Mouse (Mus musculus): ENCODE measurements around the gene Fkbp14. TPM values are rescaled to one million over a fixed set of nuclear protein-coding genes. Genes with fewer than 3 reads are reported as not detected.

The Fkbp14 gene
- polyA plus RNA-seq (2015; fragmentation: Nextera tagmentation; extraction: Ambion mirVana) = 19.4 and 19.7 TPM in 2 replicates

- H3K4me3 ChIP-seq (ENCODE audit: low read length) = no peak within 1 kb of the TSS; the same call in 1 of the 2 replicates
- H3K4me2 ChIP-seq (ENCODE audit: low read depth, low read length) = peak within 1 kb of the TSS; percentile 84
- no peak for ATAC-seq
- no peak within 1 kb of the TSS for H3K9ac ChIP-seq (ENCODE audit: low read depth, low read length)
- 86% methylated on average over 4 of the region's 4 CpGs for WGBS
- no peak within 1 kb of the TSS for H3K27ac ChIP-seq (ENCODE audit: low read length)
- peaks cover 27% of the 10 kb centered on the region for H3K4me1 ChIP-seq (ENCODE audit: control insufficient read depth, insufficient read depth, low read length)
- no peaks in the 10 kb centered on the region for H3K36me3 ChIP-seq (ENCODE audit: control insufficient read depth, insufficient read depth, low read length)
- no peaks in the 10 kb centered on the region for H3K9me3 ChIP-seq (ENCODE audit: control insufficient read depth, low read length)
- H3K27me3 ChIP-seq (replicated peaks; ENCODE audit: control insufficient read depth, insufficient read depth, low read length) = no peaks in the 10 kb centered on the region
These were observed at the start of gene Fkbp14 for GRCm38 (mm10) chr6:54597208-54597607. Fkbp14 (minus strand) TSS chr6:54597308.

- no peaks in the 10 kb centered on the region for H3K36me3 ChIP-seq (ENCODE audit: control insufficient read depth, insufficient read depth, low read length)
- H3K4me3 ChIP-seq (ENCODE audit: low read length) = no peak overlapping the region
- no peak overlapping the region for H3K27ac ChIP-seq (ENCODE audit: low read length)
- no peak for ATAC-seq
- no peaks in the 10 kb centered on the region for H3K9me3 ChIP-seq (ENCODE audit: control insufficient read depth, low read length)
- H3K9ac ChIP-seq (ENCODE audit: low read depth, low read length) = no peak overlapping the region
- no peak overlapping the region for H3K4me2 ChIP-seq (ENCODE audit: low read depth, low read length)
- H3K27me3 ChIP-seq (replicated peaks; ENCODE audit: control insufficient read depth, insufficient read depth, low read length) = no peaks in the 10 kb centered on the region
- WGBS = 79% methylated on average over 4 of the region's 4 CpGs
- no peaks in the 10 kb centered on the region for H3K4me1 ChIP-seq (ENCODE audit: control insufficient read depth, insufficient read depth, low read length)
These were observed 46.1 kb upstream of the Fkbp14 start for GRCm38 (mm10) chr6:54643181-54643580.

GRCm38 (mm10) chr6:54641953-54642352, 44.8 kb upstream of the Fkbp14 start:
- ATAC-seq = no peak
- H3K9ac ChIP-seq (ENCODE audit: low read depth, low read length) = no peak overlapping the region
- 83% methylated on average over 2 of the region's 2 CpGs for WGBS
- H3K4me2 ChIP-seq (ENCODE audit: low read depth, low read length) = no peak overlapping the region
- no peaks in the 10 kb centered on the region for H3K9me3 ChIP-seq (ENCODE audit: control insufficient read depth, low read length)
- no peaks in the 10 kb centered on the region for H3K27me3 ChIP-seq (replicated peaks; ENCODE audit: control insufficient read depth, insufficient read depth, low read length)
- no peaks in the 10 kb centered on the region for H3K4me1 ChIP-seq (ENCODE audit: control insufficient read depth, insufficient read depth, low read length)
- no peak overlapping the region for H3K27ac ChIP-seq (ENCODE audit: low read length)
- H3K4me3 ChIP-seq (ENCODE audit: low read length) = no peak overlapping the region
- no peaks in the 10 kb centered on the region for H3K36me3 ChIP-seq (ENCODE audit: control insufficient read depth, insufficient read depth, low read length)

GRCm38 (mm10) chr6:54639877-54640276, 42.8 kb upstream of the Fkbp14 start:
- H3K4me2 ChIP-seq (ENCODE audit: low read depth, low read length) = no peak overlapping the region
- H3K27ac ChIP-seq (ENCODE audit: low read length) = no peak overlapping the region
- ATAC-seq = no peak
- no peaks in the 10 kb centered on the region for H3K4me1 ChIP-seq (ENCODE audit: control insufficient read depth, insufficient read depth, low read length)
- H3K4me3 ChIP-seq (ENCODE audit: low read length) = no peak overlapping the region
- no peaks in the 10 kb centered on the region for H3K9me3 ChIP-seq (ENCODE audit: control insufficient read depth, low read length)
- no peaks in the 10 kb centered on the region for H3K36me3 ChIP-seq (ENCODE audit: control insufficient read depth, insufficient read depth, low read length)
- WGBS = 96% methylated on average over 3 of the region's 3 CpGs
- no peak overlapping the region for H3K9ac ChIP-seq (ENCODE audit: low read depth, low read length)
- H3K27me3 ChIP-seq (replicated peaks; ENCODE audit: control insufficient read depth, insufficient read depth, low read length) = no peaks in the 10 kb centered on the region

GRCm38 (mm10) chr6:54631462-54631861, 34.4 kb upstream of the Fkbp14 start:
- no peak overlapping the region for H3K9ac ChIP-seq (ENCODE audit: low read depth, low read length)
- H3K9me3 ChIP-seq (ENCODE audit: control insufficient read depth, low read length) = no peaks in the 10 kb centered on the region
- ATAC-seq = no peak
- no peaks in the 10 kb centered on the region for H3K4me1 ChIP-seq (ENCODE audit: control insufficient read depth, insufficient read depth, low read length)
- H3K27ac ChIP-seq (ENCODE audit: low read length) = no peak overlapping the region
- H3K4me3 ChIP-seq (ENCODE audit: low read length) = no peak overlapping the region
- H3K4me2 ChIP-seq (ENCODE audit: low read depth, low read length) = no peak overlapping the region
- WGBS = 50% methylated on average over 3 of the region's 3 CpGs
- no peaks in the 10 kb centered on the region for H3K36me3 ChIP-seq (ENCODE audit: control insufficient read depth, insufficient read depth, low read length)
- no peaks in the 10 kb centered on the region for H3K27me3 ChIP-seq (replicated peaks; ENCODE audit: control insufficient read depth, insufficient read depth, low read length)

- peak; percentile 68; the same call in 1 of the 2 replicates for ATAC-seq
- no peak overlapping the region for H3K4me2 ChIP-seq (ENCODE audit: low read depth, low read length)
- H3K4me3 ChIP-seq (ENCODE audit: low read length) = no peak overlapping the region
- no peak overlapping the region for H3K9ac ChIP-seq (ENCODE audit: low read depth, low read length)
- H3K27ac ChIP-seq (ENCODE audit: low read length) = no peak overlapping the region
- no peaks in the 10 kb centered on the region for H3K27me3 ChIP-seq (replicated peaks; ENCODE audit: control insufficient read depth, insufficient read depth, low read length)
- no peaks in the 10 kb centered on the region for H3K4me1 ChIP-seq (ENCODE audit: control insufficient read depth, insufficient read depth, low read length)
- no peaks in the 10 kb centered on the region for H3K36me3 ChIP-seq (ENCODE audit: control insufficient read depth, insufficient read depth, low read length)
- 31% methylated on average over 7 of the region's 7 CpGs for whole genome bisulfite sequencing
- H3K9me3 ChIP-seq (ENCODE audit: control insufficient read depth, low read length) = no peaks in the 10 kb centered on the region
These were observed 32.6 kb upstream of the Fkbp14 start for GRCm38 (mm10) chr6:54629734-54630133.

- Histone ChIP-seq H3K4me2 (ENCODE audit: low read depth, low read length) (no peak overlapping the region), H3K36me3 (ENCODE audit: control insufficient read depth, insufficient read depth, low read length) (no peaks in the 10 kb centered on the region), H3K27me3 (replicated peaks; ENCODE audit: control insufficient read depth, insufficient read depth, low read length) (no peaks in the 10 kb centered on the region), H3K9ac (ENCODE audit: low read depth, low read length) (no peak overlapping the region), H3K4me3 (ENCODE audit: low read length) (no peak overlapping the region), H3K9me3 (ENCODE audit: control insufficient read depth, low read length) (no peaks in the 10 kb centered on the region), H3K4me1 (ENCODE audit: control insufficient read depth, insufficient read depth, low read length) (no peaks in the 10 kb centered on the region), H3K27ac (ENCODE audit: low read length) (no peak overlapping the region)
- WGBS = 91% methylated on average over 3 of the region's 3 CpGs
- no peak for ATAC-seq
These were observed 31.3 kb upstream of the Fkbp14 start for GRCm38 (mm10) chr6:54628381-54628780.

GRCm38 (mm10) chr6:54620357-54620756, 23.2 kb upstream of the Fkbp14 start:
- Histone ChIP-seq H3K9ac (ENCODE audit: low read depth, low read length) (no peak overlapping the region), H3K27ac (ENCODE audit: low read length) (no peak overlapping the region), H3K9me3 (ENCODE audit: control insufficient read depth, low read length) (no peaks in the 10 kb centered on the region), H3K4me1 (ENCODE audit: control insufficient read depth, insufficient read depth, low read length) (no peaks in the 10 kb centered on the region), H3K27me3 (replicated peaks; ENCODE audit: control insufficient read depth, insufficient read depth, low read length) (no peaks in the 10 kb centered on the region), H3K4me2 (ENCODE audit: low read depth, low read length) (no peak overlapping the region), H3K4me3 (ENCODE audit: low read length) (no peak overlapping the region), H3K36me3 (ENCODE audit: control insufficient read depth, insufficient read depth, low read length) (peaks cover 3% of the 10 kb centered on the region; the same call in 1 of the 2 replicates)
- 66% methylated on average over 4 of the region's 4 CpGs for WGBS
- no peak for ATAC-seq

GRCm38 (mm10) chr6:54619530-54619929, 22.4 kb upstream of the Fkbp14 start:
- Histone ChIP-seq H3K9ac (ENCODE audit: low read depth, low read length) (no peak overlapping the region), H3K4me3 (ENCODE audit: low read length) (no peak overlapping the region), H3K4me2 (ENCODE audit: low read depth, low read length) (no peak overlapping the region), H3K27me3 (replicated peaks; ENCODE audit: control insufficient read depth, insufficient read depth, low read length) (no peaks in the 10 kb centered on the region), H3K36me3 (ENCODE audit: control insufficient read depth, insufficient read depth, low read length) (peaks cover 3% of the 10 kb centered on the region; the same call in 1 of the 2 replicates), H3K27ac (ENCODE audit: low read length) (no peak overlapping the region), H3K9me3 (ENCODE audit: control insufficient read depth, low read length) (no peaks in the 10 kb centered on the region), H3K4me1 (ENCODE audit: control insufficient read depth, insufficient read depth, low read length) (no peaks in the 10 kb centered on the region)
- 89% methylated on average over 7 of the region's 7 CpGs for WGBS
- ATAC-seq = no peak

GRCm38 (mm10) chr6:54617363-54617762, 20.3 kb upstream of the Fkbp14 start:
- no peak; the same call in 1 of the 2 replicates for ATAC-seq
- Histone ChIP-seq H3K9me3 (ENCODE audit: control insufficient read depth, low read length) (no peaks in the 10 kb centered on the region), H3K4me2 (ENCODE audit: low read depth, low read length) (no peak overlapping the region), H3K9ac (ENCODE audit: low read depth, low read length) (no peak overlapping the region), H3K4me1 (ENCODE audit: control insufficient read depth, insufficient read depth, low read length) (no peaks in the 10 kb centered on the region), H3K27ac (ENCODE audit: low read length) (no peak overlapping the region), H3K27me3 (replicated peaks; ENCODE audit: control insufficient read depth, insufficient read depth, low read length) (no peaks in the 10 kb centered on the region), H3K4me3 (ENCODE audit: low read length) (no peak overlapping the region), H3K36me3 (ENCODE audit: control insufficient read depth, insufficient read depth, low read length) (no peaks in the 10 kb centered on the region)
- 56% methylated on average over 3 of the region's 3 CpGs for WGBS
